Mouse (Mus musculus): ENCODE measurements around the gene Trpc2.

DNA sequence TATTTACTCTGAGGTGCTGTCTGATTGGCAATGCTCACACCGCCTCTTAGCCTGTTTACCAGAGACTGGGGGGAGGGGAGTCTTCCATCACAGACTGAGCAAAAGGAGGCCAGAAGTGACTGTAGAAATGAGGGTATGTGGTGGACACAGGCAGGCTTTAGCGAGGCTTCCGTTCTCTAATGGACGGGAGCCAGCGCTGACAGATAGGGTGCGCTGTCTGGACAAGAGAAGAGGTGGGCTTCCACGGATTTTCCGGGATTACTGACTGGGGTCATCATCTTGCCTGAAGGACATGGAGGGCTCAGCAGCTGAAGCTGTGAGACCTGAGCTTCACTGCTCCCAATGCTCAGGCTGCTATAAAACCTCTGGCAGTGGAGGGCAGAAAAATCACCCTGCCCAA lies 19.3 kb downstream of the Trpc2 start:
- no peak for TF ChIP-seq POLR2A (IDR thresholded peaks at IDR 0.05; ENCODE audit: control insufficient read depth, low read depth, low read length)
- TF ChIP-seq CTCF (IDR thresholded peaks at IDR 0.05; ENCODE audit: control insufficient read depth, insufficient read depth, insufficient replicate concordance, low read depth, low read length) = no peak

Data from testis, adult 2 months (tissue).